Mouse (Mus musculus): ENCODE results near the gene Slc9a3. TPM values are rescaled to one million over a fixed set of nuclear protein-coding genes. Genes with fewer than 3 reads are reported as not detected.

The Slc9a3 gene
- 92.8 and 104 TPM in 2 replicates for polyA plus RNA-seq (2012; rRNA removed; ENCODE audit: low replicate concordance)

GRCm38 (mm10) chr13:74121141-74121602 is at the start of gene Slc9a3:
Gene Slc9a3 (plus strand): TSS chr13:74121457.

GRCm38 (mm10) chr13:74208317-74208985 is 87.2 kb downstream of the Slc9a3 start, which contains the start of gene Exoc3:
Gene Exoc3 (minus strand): TSS chr13:74208732.

Other genes starting within 250 kb of the Slc9a3 start
- 0.37 and 0.46 TPM in 2 replicates for gene Trip13, start 183.7 kb upstream of the Slc9a3 start, polyA plus RNA-seq (2012; rRNA removed; ENCODE audit: low replicate concordance)
- 13.7 and 14.9 TPM in 2 replicates for gene Brd9, start 183.6 kb upstream of the Slc9a3 start, polyA plus RNA-seq (2012; rRNA removed; ENCODE audit: low replicate concordance)
- not detected in 2 replicates for gene Zdhhc11, start 157.6 kb upstream of the Slc9a3 start, polyA plus RNA-seq (2012; rRNA removed; ENCODE audit: low replicate concordance)
- gene Tppp, start 112.0 kb upstream of the Slc9a3 start, polyA plus RNA-seq (2012; rRNA removed; ENCODE audit: low replicate concordance): 2.0 and 3.4 TPM in 2 replicates
- gene Cep72, start 59.2 kb upstream of the Slc9a3 start, polyA plus RNA-seq (2012; rRNA removed; ENCODE audit: low replicate concordance): 1.3 and 1.5 TPM in 2 replicates
- 27.8 and 29.5 TPM in 2 replicates for gene Exoc3, start 87.3 kb downstream of the Slc9a3 start, polyA plus RNA-seq (2012; rRNA removed; ENCODE audit: low replicate concordance)
- gene Ahrr, start 170.9 kb downstream of the Slc9a3 start, polyA plus RNA-seq (2012; rRNA removed; ENCODE audit: low replicate concordance): 0.63 and 0.65 TPM in 2 replicates
- 84.9 and 135 TPM in 2 replicates for gene Pdcd6, start 196.1 kb downstream of the Slc9a3 start, polyA plus RNA-seq (2012; rRNA removed; ENCODE audit: low replicate concordance)
- gene Sdha, start 228.8 kb downstream of the Slc9a3 start, polyA plus RNA-seq (2012; rRNA removed; ENCODE audit: low replicate concordance): 78.2 and 90.4 TPM in 2 replicates
- 0.51 and 0.64 TPM in 2 replicates for gene Ccdc127, start 228.9 kb downstream of the Slc9a3 start, polyA plus RNA-seq (2012; rRNA removed; ENCODE audit: low replicate concordance)
- gene Lrrc14b, start 242.5 kb downstream of the Slc9a3 start, polyA plus RNA-seq (2012; rRNA removed; ENCODE audit: low replicate concordance): 0.21 and 0.30 TPM in 2 replicates

Measured in duodenum, adult 2 months (tissue).